Mouse (Mus musculus) gastrocnemius, postnatal 4 days (tissue): ENCODE data around the gene Chchd1. TPM values are rescaled to one million over a fixed set of nuclear protein-coding genes. Genes with fewer than 3 reads are reported as not detected.

ENCODE experiments used
- DNase-seq, 2 experiments: peaks; one replicate each; pipeline ENCODE4 v3.0.0; 2021 to 2022; ENCODE audit warnings: low spot score in 2 of 2, mixed read lengths in 2 of 2
- total RNA-seq, 2 experiments: library from RNA; stranded (reverse); gene quantifications; 2 replicates each; pipeline ENCODE4 v1.2.3; 2021

The Chchd1 gene
- total RNA-seq, 2 experiments from 2014 or later = 78.0 to 85.7 TPM

DNA sequence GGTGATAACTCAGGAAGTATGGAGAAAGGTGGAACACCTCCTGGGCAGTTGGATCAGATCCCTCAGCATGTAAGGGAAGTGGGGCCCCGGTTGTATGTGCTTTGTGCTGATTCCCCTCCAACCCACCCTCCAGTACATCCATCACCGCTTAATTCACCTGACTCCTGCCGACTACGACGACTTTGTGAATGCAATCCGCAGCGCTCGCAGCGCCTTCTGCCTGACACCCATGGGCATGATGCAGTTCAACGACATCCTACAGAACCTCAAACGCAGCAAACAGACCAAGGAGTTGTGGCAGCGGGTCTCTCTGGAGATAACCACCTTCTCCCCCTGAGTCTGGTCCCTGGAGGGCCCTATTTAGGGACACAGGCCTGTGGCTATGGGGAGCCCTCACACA lies 20.2 kb downstream of the Chchd1 start:
- DNase-seq = no peak

DNA sequence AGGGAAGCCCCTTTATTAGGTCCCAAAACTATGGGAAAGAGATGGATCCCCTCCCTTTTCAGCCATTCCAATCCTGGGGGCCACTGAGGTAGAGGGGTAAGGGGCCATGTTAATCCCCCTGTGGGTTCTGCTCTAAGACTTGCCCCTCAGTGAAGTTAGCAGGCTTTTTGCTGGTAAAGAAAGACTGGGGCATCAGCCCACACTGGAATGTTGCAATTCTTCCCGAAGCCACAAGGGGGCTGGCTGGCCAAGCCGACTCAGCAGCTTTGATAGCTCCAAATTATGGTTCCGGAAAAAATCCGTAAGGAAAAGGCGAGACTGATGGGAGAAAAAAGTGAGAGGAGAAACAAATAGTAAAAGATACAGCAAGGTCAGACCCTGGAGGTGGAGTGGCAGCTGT lies 21.2 kb downstream of the Chchd1 start:
- DNase-seq = peak in 1 of 2 experiments; percentile 67

DNA sequence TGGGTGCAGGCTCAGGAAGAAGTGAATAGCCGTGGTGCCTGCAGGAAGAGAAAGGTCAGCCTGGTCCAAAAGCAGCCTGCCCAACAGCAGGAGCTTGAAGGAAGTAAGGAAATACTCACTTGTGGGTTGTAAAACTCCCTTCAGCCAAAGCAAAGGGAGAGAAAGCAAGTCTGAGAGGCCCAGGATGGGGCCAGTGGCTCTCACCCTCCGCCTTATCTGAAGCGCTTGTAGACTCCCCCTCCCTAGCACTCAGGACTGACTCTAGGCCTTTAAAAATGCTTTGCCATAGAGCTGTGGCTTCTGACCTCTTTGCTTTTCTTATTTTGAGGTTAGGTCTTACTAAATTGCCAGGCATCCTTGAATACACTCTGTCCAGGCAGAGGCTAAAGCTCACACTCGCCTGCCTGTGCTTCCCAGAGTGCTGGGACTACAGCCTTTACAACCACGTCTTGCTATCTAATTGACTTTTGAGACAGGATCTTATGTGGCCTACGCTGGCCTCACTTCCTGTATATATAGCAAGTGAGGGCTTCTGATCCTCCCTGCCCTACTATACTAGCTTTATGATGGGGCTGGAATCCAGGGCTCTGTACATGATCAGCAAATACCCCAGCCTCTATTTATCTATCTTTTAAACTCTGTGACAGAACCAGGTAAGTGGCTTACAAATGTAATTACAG lies 23.0 kb downstream of the Chchd1 start:
- DNase-seq = no peak

DNA sequence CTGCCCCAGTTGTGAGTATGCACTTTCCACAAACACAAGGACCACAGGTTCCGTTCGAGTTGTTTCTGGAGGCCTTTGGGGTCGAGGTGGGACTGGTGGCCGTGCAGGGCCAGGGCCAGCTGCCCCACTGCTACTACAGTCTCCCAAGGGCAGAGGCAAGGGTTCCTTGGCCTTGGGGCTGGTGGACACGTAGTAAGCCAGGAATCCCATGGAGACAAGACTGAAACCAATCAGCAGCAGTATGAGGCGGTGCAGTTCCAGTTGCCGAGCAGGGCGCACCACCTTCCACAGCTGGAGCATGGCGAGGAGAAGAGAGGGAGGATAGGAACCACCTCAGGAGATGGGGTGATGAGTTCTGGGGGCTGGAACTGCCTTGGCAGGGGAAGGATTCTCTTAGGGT lies 27.1 kb downstream of the Chchd1 start:
- no peak for DNase-seq

DNA sequence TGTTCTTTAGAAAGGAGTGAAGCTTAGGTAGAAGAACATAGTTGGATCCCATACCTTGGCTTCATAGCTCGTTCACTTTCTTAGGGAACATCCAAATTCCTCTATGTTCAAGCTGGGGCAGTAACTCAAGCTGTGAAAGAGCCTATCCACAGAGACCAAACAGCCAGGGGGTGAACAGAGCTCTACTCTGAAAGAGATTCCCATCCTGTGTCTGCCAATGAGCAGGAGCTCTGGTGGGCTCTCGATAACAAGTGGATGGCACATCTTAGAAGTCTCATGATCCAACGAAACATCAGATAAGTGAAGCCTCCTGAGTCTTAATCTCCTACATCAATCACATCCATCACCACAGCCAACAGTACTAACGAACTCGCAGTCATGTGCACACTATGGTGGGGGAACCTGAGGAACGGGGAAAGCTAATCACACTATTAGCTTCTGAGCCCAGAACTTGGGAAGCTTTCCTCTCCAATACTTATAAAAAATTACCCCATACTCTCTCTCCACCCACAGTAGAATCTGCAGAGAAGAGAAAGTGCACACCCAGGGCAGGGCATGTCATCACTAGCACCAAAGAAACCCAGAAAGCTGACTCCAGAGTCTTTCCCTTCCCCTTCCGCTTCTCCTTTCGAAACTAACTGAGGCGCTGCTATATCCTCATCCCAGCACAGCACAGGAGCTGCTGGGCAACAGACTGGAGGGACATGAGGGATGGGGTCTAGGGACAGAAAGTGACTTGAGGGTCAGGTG lies 28.2 kb downstream of the Chchd1 start:
- no peak for DNase-seq

DNA sequence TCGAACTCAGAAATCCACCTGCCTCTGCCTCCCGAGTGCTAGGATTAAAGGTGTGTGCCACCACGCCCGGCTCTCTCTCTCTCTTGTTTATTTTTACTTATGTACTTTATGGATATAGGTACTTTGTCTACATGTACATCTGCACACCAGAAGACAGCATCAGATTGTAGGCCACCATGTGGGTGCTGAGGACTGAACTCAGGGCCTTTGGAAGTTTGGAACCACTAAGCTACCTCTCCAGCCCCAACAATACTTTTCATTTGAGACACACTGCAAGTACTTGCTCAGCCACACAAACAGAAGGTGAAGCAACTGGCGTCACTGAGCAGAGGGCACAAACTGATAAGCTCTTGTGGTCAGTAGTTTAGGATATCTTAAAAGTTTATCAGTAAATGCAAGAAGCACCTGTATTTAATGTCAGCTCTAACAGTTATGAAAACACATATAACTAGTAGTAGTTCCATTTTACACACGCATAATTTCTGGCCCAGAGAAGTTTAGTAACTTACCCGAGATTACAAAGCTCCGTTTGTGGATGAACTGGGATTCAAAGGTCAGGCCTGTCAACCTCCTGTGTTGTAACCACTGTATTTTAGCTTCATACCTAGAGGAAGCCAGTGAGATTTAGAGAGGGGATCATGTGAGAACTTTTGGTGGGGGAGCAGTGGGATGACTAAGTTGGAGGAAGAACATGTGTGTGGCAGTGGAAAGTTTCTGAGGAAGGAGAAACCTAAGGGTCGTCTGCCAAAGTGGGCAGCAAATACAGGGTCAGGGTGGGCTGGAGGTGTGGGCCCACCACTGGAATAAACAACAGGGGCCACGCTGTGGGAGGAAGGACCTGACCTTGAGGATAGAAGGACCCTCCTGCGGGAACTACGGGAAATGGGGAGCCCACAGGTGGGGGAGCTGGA lies 30.5 kb downstream of the Chchd1 start:
- DNase-seq = no peak

DNA sequence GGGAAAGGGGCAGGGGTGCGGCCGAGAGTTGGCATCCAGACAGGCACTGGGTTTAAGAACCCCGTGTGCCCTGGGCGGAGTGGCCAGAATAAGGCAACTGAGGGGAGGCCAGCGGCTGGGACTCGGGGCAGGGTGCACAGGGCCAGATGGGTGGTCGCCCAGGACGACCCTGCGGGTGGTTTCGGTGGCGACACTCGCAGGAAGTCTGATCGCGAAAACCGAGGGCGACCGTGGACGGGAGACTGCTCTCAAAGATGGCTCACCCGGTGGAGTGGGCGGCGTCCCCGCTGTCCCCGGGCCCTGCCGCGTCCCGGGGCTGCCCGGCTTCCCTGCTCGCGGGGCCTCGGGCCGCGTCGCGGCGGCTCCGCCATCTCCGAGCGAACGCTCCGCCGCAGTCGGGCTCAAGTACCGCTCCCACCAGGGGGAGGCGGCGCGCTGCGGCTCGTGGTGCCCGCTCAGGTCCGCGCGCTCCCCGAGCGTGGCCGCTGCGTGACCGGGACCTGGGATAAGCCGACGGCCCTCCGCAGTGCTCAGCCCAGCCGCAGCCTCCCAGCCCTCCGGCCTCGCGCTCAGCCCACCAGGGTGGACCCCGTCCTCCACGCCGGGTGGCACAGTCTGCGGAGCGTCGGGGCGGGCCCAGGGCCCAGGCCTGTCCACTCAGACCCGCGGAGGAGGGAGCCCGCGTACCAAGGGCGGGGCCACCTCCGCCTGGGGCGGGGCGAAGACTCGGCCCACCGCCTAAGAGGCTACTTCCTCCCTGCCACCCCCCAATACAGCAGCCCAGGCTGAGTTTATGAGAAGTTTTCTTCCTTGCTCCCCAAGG lies 31.4 kb downstream of the Chchd1 start, which contains the start of gene Ndst2:
TSS of gene Ndst2 (minus strand) at position 611 of the 823 bp plus-strand sequence.
- DNase-seq = peak; percentile 74 to 90

DNA sequence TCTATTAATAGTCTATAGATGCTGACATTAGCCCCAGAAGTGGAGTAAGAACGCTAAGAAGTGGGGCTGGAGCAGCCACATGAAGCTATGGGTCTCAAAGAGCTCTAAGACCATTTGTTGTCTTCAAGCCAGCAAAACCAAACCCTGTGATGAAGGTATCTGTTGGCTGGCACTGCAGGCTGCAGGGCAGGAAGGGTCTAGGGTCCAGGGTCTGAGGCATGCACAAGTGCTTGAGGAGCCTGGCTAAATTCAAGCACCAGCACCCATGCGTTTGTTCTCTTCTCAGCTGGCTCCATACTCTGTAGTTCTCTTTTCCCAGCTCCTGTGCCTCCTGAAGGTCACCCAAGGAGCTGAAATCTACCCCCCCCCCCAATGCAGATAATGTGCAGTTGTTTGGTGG lies 32.2 kb downstream of the Chchd1 start:
- no peak for DNase-seq

DNA sequence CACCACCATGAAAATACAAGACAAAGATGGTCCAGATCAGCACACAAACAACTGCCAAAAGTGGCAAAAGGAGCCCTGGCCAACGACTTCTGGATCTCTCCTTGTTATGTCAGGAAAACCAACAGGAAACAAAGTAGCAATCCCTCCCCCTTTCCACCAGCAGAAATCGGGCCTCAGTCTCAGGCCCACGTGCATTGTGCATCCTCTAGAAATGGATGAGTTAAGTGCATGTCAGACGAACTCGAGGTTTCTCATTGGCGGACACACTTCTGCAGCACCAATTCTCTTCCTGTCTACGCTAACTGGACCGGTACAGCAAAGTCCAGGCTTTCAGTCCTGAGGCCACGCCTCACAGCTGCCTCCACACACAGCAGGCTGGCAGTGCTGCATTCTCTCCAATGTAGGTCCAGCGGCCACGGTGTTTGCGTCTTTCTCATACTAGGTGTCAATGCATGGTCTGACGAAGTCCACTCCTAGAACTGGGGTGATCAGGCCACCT lies 33.1 kb downstream of the Chchd1 start:
- no peak for DNase-seq

DNA sequence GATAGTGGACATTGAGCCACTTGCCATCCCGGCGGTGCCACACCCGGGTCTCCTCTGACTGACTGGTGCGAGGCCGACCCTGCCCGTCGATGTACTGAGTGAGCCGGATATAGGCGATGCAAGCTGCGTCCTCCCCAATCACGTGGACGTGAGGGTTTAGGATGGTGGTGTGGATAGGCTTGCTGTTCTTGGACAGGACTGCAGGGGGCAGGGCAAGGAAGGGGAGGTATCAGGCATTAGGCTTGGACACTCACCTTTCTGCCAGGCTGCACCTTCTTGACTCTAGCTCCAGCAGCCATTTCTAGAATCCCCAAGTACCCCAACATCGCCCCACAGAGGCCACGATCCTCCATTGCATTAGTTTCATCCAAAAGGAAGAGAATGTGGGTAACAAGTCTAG lies 34.5 kb downstream of the Chchd1 start:
- DNase-seq = peak in 1 of 2 experiments; percentile 42

DNA sequence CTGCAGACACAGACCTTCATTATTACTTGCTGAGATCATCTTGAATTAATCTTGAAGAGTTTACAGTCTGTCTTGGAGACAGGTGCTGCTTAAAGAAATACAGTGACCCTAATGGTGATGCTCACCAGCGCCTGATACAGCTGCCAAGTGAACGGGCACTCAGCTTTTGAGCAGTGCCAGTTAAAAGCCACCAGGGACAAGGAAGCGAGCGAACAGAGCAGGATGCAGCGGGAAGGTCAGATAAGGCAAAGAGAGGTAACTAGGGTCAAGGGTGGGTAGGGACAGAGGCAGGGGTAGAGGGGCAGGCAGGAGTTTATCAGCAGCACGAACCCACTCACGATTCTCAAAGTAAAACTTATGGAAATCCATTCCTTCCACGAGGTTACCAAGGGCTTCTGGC lies 35.7 kb downstream of the Chchd1 start:
- no peak for DNase-seq

DNA sequence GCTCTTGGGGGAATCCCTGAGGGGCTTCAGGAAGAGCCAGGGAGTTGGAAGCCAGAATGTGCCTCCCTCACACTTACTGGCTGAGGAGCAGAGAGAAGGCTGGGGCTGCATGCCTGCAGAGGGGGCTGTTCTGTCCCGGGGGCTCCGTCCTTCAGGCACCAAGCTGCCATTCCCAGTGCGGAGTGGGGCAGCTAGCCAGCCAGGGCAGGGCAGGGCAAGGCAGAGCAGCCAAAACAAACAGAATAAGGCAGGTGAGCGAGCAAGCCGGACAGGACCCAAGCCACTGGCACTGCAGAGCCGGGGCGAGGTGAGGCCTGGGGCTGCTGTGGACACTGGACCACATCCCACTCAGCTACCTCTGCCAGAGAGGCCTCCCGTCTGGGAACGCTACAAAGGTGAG lies 38.5 kb downstream of the Chchd1 start:
- DNase-seq = no peak

DNA sequence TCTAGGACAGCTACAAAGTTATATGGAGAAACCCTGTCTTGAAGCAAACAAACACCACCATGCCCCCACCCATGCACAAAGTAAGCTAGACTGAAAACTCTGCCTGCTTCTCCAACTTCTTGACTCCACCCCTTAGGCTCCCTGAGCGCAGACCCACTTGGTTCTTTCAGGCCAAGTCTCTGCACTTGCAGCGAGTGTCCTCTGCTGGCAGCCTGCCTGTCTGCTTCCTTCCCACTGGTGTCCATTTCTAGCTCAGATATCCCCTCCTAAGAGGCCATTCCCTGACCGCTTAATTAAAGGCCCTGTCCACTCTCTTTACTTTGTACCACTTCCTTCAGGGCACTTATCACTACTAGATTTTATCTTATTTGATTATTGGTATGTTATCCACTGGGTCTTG lies 40.8 kb downstream of the Chchd1 start:
- no peak for DNase-seq

DNA sequence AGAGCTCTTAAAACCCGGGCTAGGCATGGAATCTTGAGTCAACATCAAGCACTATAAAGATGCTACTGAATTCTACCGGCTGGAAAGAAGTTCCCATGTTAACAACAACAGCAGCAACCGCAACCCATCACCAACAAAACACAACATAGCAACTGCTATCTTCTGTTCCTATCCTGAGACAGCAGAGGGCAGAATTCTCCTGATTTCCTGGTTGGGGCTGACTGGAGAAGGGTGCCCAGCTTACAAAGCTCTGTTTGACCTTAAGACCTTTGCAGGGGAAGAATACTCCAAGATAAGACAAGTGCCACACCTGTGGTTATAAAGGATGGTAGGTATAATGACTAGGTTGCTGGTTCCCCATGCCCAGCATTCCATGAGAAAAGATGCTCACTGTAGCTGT lies 44.1 kb downstream of the Chchd1 start:
- DNase-seq = no peak

DNA sequence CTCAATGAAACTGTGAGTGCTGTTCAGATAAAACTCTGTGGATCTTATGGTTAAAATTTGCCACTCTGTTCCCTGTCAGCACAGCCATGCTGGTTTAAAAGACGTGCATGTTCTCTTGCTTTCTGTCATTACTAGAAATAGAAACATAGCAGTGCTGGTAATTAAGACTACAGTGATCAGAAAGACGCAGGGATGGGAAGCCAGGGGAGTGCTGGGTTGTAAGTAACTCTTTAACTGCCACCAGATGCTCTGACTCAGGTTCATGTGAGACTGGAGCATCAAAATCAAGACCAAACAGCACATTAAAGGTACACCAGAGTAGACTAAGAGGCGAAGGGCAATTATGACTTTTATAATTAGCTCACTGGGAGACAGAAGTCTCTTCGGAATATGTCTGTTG lies 45.6 kb downstream of the Chchd1 start:
- no peak for DNase-seq

DNA sequence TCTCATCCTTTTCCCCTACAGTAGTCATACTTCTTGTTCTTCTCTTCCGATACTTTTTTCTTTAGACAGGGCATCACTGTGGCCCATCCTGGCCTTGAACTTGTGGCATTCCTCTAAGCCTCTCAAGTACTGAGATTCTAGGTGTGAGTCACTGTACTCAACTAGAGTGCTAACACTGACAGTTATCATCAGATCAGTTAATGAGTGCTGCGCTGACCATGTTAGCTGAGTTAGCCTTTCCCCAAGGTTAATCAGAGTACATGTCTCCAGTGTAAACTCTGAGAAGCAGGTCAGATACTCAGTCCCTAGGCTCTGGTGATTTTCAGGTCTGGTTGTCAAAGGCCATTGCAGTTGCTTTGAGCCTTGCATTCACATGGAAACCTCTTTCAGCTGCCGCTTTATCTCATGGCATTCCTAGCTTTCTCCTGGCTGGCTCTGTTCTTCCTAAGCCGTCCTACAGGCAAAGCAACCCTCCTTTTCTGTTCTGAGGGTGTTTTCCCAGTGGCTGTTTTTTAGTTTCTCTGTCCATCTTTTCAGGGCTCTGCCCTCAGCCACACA lies 46.8 kb downstream of the Chchd1 start:
- DNase-seq = no peak

DNA sequence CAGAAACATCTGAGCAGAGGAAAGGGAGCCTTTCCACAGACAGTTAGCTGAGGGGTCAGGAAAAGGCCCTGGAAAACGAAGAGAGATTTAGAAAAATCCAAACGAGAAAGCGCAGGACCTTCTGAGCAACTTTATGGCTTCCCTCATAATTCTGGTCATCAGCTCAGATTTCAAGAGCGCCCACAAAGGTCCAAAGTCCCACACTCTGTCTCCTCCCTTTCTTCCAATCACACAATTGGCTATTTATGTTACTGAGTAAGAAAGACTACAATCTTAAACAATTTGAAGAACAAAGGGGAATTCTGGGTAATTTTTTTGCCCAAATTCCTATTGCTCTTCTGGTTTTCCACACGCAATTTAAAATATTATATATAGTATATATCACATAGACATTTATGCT lies 47.7 kb downstream of the Chchd1 start:
- DNase-seq = no peak

DNA sequence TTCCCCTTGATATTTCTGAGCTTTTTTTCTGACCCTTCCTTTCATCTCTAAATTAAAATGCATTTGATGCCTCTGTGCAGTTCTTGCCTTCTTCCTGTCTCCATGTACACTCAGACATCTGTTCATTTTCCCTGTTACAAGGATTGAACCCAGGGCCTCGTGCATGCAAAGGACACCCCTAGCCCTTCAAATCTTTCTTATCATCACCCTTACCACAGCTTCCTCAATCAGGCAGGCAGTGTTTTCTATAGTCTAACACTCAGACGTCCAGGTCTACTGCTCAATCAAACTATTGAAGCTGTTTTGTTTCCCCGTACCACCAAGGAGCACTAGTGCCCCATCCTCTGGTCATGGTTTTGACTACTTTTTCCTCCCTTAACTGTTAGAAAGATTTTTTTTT lies 51.0 kb downstream of the Chchd1 start:
- DNase-seq = no peak
